Mouse (Mus musculus): ENCODE results near the gene Il22ra2.
A peak's percentile ranks its signal among the peaks of the same experiment; 100 is the strongest.

The Il22ra2 gene

GRCm38 (mm10) chr10:19621408-19622048 lies at the start of gene Il22ra2:
Il22ra2 (plus strand) TSS chr10:19621998.
- DNase-seq (ENCODE audit: low read depth, low spot score), result no peak

DNA sequence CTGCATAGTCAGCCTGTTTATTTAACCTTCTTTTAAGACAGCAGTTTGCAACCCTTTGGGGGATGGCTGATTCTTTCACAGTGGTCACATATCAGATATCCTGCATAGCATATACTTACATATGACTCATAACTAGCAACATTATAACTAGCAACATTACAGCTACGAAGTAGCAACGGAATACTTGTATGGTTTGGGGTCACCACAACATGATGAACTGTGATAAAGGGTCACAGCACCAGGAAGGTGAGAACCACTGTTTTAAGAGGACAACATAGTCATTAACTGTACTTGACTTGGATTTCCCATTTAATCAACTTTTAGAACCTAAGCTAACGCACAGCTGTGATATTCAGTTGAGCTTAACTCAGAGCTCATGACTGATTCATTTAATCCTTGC lies 44.2 kb upstream of the Il22ra2 start:
- DNase-seq (ENCODE audit: low read depth, low spot score), result no peak

DNA sequence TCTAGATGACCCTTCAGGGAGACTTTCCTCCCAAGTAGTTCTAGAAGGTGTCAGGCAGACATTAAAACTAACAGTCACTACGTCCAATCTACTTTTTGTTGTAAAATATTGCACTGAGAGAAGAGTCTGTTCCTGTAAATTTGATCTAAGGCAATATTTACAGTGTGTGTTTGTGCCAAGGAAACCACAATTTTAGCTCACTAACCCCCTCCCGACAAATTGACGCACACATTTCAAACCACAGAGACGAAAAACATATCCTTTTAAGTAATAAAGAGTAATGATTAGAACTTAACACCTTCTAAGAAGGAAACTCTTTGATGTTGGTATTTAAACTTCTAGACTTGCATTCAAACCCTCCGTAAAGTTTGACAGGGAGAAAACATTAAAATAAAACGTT lies 43.8 kb upstream of the Il22ra2 start:
- no peak for DNase-seq (ENCODE audit: low read depth, low spot score)

- DNase-seq (ENCODE audit: low read depth, low spot score), result no peak
Measured at GRCm38 (mm10) chr10:19578409-19578986, 43.3 kb upstream of the Il22ra2 start.

GRCm38 (mm10) chr10:19580660-19581059 lies 41.1 kb upstream of the Il22ra2 start:
- no peak for DNase-seq (ENCODE audit: low read depth, low spot score)

DNA sequence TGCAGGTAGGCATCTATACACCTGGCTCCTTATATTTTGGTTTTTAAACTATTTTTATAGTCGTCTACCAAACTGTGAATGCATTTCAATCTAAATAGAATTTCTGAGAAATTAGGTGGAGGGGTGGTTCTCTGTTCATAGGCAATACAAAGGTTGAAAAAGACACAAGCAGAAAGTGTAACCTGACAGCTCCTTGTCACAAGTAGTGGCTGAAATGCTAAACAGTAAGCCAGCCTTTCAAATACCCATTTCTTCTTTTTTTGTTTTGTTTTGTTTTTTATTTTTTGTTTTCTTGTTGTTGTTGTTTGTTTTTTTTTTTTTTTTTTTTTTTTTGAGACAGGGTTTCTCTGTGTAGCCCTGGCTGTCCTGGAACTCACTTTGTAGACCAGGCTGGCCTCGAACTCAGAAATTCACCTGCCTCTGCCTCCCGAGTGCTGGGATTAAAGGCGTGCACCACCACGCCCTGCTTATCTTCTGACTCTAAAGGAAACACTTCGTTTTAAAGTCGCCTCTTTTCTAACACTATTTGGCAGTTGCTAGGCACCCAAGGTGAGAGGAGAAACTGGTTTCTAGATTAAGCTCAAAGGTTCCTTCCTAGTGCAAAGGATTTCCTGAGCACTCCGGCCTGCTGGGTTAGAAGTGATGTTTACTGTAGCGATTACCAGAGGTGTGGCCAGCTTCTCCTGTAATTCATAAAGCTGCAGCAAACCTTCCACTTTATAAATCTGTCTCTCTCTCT lies 39.8 kb upstream of the Il22ra2 start:
- no peak for DNase-seq (ENCODE audit: low read depth, low spot score)

- DNase-seq (ENCODE audit: low read depth, low spot score), result no peak
Measured at GRCm38 (mm10) chr10:19582806-19583430, 38.9 kb upstream of the Il22ra2 start.

GRCm38 (mm10) chr10:19584064-19584463 lies 37.7 kb upstream of the Il22ra2 start:
- no peak for DNase-seq (ENCODE audit: low read depth, low spot score)

GRCm38 (mm10) chr10:19584846-19585245 lies 37.0 kb upstream of the Il22ra2 start:
- DNase-seq (ENCODE audit: low read depth, low spot score), result no peak

DNA sequence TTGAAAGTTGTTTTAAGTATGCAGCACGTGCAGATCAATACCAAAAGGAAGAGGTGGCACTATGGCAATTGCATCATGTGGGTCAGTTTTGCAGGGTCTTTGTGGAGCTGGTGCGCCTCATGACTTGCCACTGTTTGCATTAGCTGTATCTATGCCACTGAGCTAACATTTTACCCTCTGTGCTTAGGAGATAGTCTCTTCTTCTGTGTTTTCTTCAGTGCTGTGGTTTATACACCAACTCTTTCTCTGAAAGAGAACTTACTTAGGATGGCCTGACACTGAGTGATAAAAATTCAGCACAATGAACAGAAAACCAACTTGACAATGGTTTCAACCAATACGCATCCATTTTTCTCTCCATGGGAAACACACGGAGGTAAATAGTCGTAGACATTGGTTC lies 35.9 kb upstream of the Il22ra2 start:
- DNase-seq (ENCODE audit: low read depth, low spot score), result no peak

GRCm38 (mm10) chr10:19587281-19587680 lies 34.5 kb upstream of the Il22ra2 start:
- no peak for DNase-seq (ENCODE audit: low read depth, low spot score)

DNA sequence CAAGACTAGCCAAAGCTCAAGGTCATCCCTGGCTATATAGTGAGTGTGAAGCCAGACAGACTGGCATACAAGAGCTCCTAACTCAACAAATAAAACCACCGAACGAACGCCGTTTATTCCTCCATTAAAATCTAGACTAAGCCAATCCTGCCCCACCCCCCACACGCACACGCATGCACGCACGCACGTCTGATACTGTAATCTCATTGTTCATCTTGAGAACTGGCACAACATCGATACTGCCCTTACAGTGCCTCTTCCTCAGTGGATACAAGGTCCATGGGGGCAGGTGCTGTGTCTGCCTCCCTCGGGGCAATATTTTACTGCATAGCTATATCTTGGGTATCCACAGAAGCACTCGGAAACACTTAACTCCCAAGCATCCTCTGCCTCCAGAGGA lies 32.2 kb upstream of the Il22ra2 start:
- no peak for DNase-seq (ENCODE audit: low read depth, low spot score)

DNA sequence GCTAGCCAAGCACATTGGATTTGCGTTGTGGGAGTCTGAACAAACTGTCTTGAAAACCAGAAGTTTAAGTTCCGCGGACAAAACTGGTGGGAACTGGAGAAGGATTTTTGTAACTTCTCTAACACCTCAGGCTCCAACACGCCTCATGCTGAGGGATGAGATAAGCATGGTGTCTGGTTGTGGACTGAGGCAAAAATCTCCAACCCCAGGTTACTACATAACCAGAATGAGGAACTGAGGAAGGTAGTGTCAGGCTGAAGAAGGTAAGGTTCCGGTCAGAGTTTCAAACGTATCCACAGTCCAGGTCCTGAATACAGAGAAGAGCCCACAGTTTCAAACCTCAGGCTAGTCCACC lies 30.5 kb upstream of the Il22ra2 start:
- no peak for DNase-seq (ENCODE audit: low read depth, low spot score)

DNA sequence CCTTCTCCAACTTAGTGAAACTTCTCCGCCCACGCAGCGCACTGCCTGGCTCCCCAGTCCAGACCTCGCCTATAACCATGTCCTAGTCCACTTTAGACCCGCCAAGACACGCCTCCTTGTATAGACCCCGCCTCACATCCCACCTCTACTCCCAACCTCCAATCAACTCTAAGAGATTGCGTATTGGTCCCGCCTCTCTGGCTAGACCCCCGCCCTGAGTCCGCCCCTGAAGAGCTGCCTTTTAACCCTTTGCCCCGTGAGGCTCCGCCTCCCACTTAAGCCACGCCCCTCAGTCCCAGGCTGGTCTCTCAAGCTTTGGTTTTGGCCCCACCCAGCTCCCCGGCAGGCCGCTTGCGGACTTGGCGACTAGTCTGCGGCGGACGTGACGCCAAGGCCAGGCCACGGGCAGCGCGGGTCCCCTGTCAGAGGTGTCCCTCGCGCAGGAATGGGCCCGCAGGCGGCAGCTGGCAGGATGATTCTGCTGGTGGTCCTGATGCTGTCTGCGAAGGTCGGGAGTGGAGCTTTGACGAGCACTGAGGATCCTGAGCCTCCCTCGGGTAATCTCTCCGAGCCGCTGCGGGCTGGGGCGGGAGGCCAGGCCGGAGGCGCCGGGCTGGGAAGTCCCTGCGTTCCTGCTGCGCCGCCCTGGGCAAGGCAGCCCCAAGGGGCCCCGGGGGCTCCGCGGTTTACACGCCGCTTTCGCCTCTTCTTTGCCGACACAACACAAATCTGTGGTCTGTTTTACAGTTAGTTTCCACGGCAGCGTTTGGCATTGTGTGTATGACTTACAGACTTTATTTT lies 30.0 kb upstream of the Il22ra2 start, which contains the start of gene Ifngr1:
Gene Ifngr1 (plus strand): TSS at position 309 of the 801 bp plus-strand sequence.
- peak; percentile 95 for DNase-seq (ENCODE audit: low read depth, low spot score)

DNA sequence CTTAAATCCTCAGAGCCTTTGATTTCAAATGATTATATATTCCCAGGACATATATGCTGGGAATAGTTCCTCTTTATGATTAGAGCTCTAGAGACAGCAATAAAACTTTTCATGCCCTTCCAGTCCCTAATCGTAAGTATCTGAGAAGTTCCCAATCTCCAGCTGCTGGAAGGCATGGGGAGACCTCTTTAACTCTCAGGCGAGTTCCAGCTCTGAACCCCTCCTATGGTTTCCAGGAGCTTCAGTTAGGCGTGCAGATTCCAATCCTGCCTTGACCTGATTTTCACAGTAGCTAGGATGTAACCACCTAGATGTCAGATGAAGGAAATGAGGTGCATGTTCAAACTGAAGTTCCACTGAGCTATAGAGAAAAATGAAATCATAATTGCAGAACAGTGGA lies 29.2 kb upstream of the Il22ra2 start:
- peak; percentile 9 for DNase-seq (ENCODE audit: low read depth, low spot score)

- DNase-seq (ENCODE audit: low read depth, low spot score), result no peak
Measured at GRCm38 (mm10) chr10:19593296-19593695, 28.5 kb upstream of the Il22ra2 start.

GRCm38 (mm10) chr10:19594201-19594905 lies 27.4 kb upstream of the Il22ra2 start:
- DNase-seq (ENCODE audit: low read depth, low spot score), result no peak

- no peak for DNase-seq (ENCODE audit: low read depth, low spot score)
Measured at GRCm38 (mm10) chr10:19596866-19597265, 24.9 kb upstream of the Il22ra2 start.

- no peak for DNase-seq (ENCODE audit: low read depth, low spot score)
Measured at GRCm38 (mm10) chr10:19598091-19598490, 23.7 kb upstream of the Il22ra2 start.

DNA sequence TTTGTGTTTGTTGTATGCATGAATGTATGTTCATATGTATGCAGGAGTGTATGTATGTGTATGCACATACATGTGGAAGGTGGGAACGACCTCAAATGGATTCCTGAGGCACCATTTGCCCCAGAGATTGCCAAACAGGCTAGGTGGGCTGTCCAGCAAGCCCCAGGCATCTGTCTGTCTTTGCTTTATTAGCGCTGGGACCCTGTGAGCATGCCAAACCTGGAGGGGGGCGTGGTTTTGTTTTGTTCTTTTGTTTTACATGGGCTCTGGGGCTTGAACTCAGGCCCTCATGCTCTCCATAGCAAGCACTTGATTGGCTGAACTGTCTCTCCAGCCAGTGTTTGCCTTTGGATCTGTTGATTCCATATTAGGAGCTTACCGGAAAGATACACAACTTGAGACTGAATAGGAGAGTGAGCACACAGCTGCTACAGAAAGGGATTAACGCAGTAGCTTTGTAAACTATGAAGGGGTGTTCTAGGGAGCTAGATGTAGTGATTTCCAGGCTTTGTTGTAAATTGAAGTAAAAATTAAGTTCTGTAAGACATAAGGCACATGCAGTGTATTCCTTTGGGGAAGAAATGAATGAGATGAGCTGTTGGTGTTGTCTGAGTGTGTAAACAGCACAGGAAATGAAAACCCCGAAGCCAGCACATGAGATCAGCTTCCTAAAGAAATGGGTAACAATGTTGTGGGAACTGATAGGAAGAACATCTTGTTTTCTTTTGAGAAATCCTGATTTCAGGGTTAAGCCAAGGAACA lies 22.3 kb upstream of the Il22ra2 start:
- no peak for DNase-seq (ENCODE audit: low read depth, low spot score)

Data from retina, adult 2 months (tissue).